Mouse (Mus musculus): ENCODE data around the gene Tex29.

DNA sequence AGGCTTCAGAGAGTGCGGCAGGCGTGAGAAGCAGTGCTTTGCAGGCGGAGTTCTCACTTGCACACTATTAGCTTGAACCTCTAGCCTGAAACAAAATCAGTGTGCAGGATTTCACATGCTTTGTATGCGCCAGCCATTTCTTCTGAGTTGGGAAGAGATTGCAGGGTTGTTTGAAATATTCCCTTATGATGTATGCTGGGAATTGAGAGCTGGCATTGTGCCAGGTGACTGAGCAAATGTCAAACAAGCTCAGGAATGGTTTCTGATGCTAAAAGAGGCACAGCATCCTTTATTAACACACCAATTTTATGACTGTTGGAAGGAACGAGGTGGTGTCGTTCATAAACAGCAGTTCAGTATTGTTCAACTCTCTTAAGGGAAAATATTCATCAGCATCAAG lies 34.0 kb upstream of the Tex29 start:
- no peak for TF ChIP-seq GATA1 (IDR thresholded peaks at IDR 0.05; ENCODE audit: low read length)
- no peak for TF ChIP-seq TAL1 (IDR thresholded peaks at IDR 0.05; ENCODE audit: low read length)
